Mouse (Mus musculus) olfactory bulb, adult 2 months (tissue): ENCODE data around the gene Fth1.

Experiments
- CTCF ChIP-seq: fragments of 200-500 bp; IDR thresholded peaks from 2 replicates; pipeline ENCODE4 v1.5.1; 2012; ENCODE audit warnings: low read depth, mild to moderate bottlenecking, low read length, moderate library complexity; ENCODE audit not compliant: insufficient read depth
- POLR2A ChIP-seq: fragments of 200-500 bp; IDR thresholded peaks from 2 replicates; pipeline ENCODE4 v1.6.1; 2012; ENCODE audit warnings: mild to moderate bottlenecking, low read depth, low read length, moderate library complexity; ENCODE audit not compliant: insufficient read depth

GRCm38 (mm10) chr19:9993036-9993656 is 12.7 kb downstream of the Fth1 start:
- TF ChIP-seq POLR2A, result no peak
- peak; percentile 58; the same call in 1 of the 2 replicates for TF ChIP-seq CTCF
